In genomic region chr5:74388849-74389248, GRCm38 (mm10) we compare ENCODE assay signal across 11 mouse cellular contexts.
DNase-seq lines count a peak whose midpoint lies in the region; ATAC-seq and TF ChIP-seq lines count a peak whose summit lies in the region.
"Had no signal": no experiment of that assay in that cellular context is flagged by ENCODE, and none has a peak within 500 bp of the region (broad histone marks: within the 10 kb centered on the region; RNA-seq: fewer than 3 reads in every experiment).

No protein-coding gene starts in this region.

- peak; percentile 85 for DNase-seq in lung, embryonic 14.5 days
- DNase-seq in lung, postnatal 25 days (ENCODE audit: low spot score) = no peak
- DNase-seq in brain, embryonic 14.5 days (ENCODE audit: low read depth) = peak; percentile 93
- DNase-seq in heart, postnatal 10 days = peak; percentile 65 to 68
- no peak for DNase-seq in yolk sac, embryonic 10.5 days (ENCODE audit: low spot score)
- no peak for DNase-seq in frontal cortex, postnatal 10 days (ENCODE audit: low spot score in 2 of 2)

- peak; percentile 73 for ATAC-seq in forebrain, embryonic 13.5 days
- no peak for ATAC-seq in forebrain, embryonic 12.5 days (ENCODE audit: low FRiP score)
- peak; percentile 35; the same call in 1 of the 2 replicates for ATAC-seq in lung, embryonic 14.5 days (ENCODE audit: insufficient read depth)
- ATAC-seq: intestine, embryonic 16.5 days had no signal

- WGBS in forebrain, embryonic 13.5 days = 47% methylated on average over 2 of the region's 2 CpGs
- 74% methylated on average over 2 of the region's 2 CpGs for WGBS in forebrain, embryonic 12.5 days
- 33% methylated on average over 2 of the region's 2 CpGs for WGBS in lung, embryonic 14.5 days

- intact Hi-C loops in heart, postnatal 10 days (cut with DNase I) = no loop called here

- no peak overlapping the region for H3K4me3 ChIP-seq in forebrain, embryonic 13.5 days
- no peak overlapping the region for H3K4me3 ChIP-seq in forebrain, embryonic 12.5 days (replicated peaks)
- H3K4me3 ChIP-seq in lung, embryonic 14.5 days (ENCODE audit: low read depth, low read length) = no peak overlapping the region
- H3K4me3 ChIP-seq: neural tube, embryonic 15.5 days; stomach, embryonic 15.5 days had no signal

- no peaks in the 10 kb centered on the region for H3K27me3 ChIP-seq in forebrain, embryonic 13.5 days
- H3K27me3 ChIP-seq in forebrain, embryonic 12.5 days = no peaks in the 10 kb centered on the region
- H3K27me3 ChIP-seq in lung, embryonic 14.5 days (ENCODE audit: insufficient read depth, low read length) = no peaks in the 10 kb centered on the region
- H3K27me3 ChIP-seq: neural tube, embryonic 15.5 days; stomach, embryonic 15.5 days had no signal

- H3K27ac ChIP-seq in forebrain, embryonic 13.5 days = peak overlapping the region; percentile 57; the same call in 1 of the 2 replicates
- H3K27ac ChIP-seq in forebrain, embryonic 12.5 days = no peak overlapping the region
- H3K27ac ChIP-seq in lung, embryonic 14.5 days (ENCODE audit: low read depth) = peak overlapping the region; percentile 67; the same call in 1 of the 2 replicates
- H3K27ac ChIP-seq: neural tube, embryonic 15.5 days had no signal

- no peak for TF ChIP-seq CTCF in lung, embryonic 14.5 days (IDR thresholded peaks at IDR 0.05; ENCODE audit: low read depth)
- TF ChIP-seq CTCF in brain, embryonic 14.5 days (IDR thresholded peaks at IDR 0.05; ENCODE audit: borderline replicate concordance, extremely low read depth, insufficient read depth, insufficient read length) = no peak

- H3K9me3 ChIP-seq in forebrain, embryonic 13.5 days (replicated peaks) = no peaks in the 10 kb centered on the region
- H3K9me3 ChIP-seq in forebrain, embryonic 12.5 days = no peaks in the 10 kb centered on the region
- H3K9me3 ChIP-seq in lung, embryonic 14.5 days (ENCODE audit: low read depth, low read length) = no peaks in the 10 kb centered on the region
- H3K9me3 ChIP-seq: neural tube, embryonic 15.5 days; stomach, embryonic 15.5 days had no signal

- H3K4me2 ChIP-seq in forebrain, embryonic 13.5 days = no peak overlapping the region
- no peak overlapping the region for H3K4me2 ChIP-seq in forebrain, embryonic 12.5 days
- H3K4me2 ChIP-seq in lung, embryonic 14.5 days = no peak overlapping the region
- H3K4me2 ChIP-seq: neural tube, embryonic 15.5 days; stomach, embryonic 15.5 days had no signal

- no peak overlapping the region for H3K9ac ChIP-seq in forebrain, embryonic 13.5 days
- no peak overlapping the region for H3K9ac ChIP-seq in forebrain, embryonic 12.5 days
- H3K9ac ChIP-seq in lung, embryonic 14.5 days = no peak overlapping the region
- H3K9ac ChIP-seq: neural tube, embryonic 15.5 days; stomach, embryonic 15.5 days had no signal

- H3K36me3 ChIP-seq in forebrain, embryonic 13.5 days (ENCODE audit: poor library complexity, severe bottlenecking) = no peaks in the 10 kb centered on the region
- H3K36me3 ChIP-seq in forebrain, embryonic 12.5 days (replicated peaks) = no peaks in the 10 kb centered on the region
- H3K36me3 ChIP-seq in lung, embryonic 14.5 days (ENCODE audit: insufficient read depth) = no peaks in the 10 kb centered on the region
- H3K36me3 ChIP-seq: neural tube, embryonic 15.5 days; stomach, embryonic 15.5 days had no signal

- TF ChIP-seq POLR2A in brain, embryonic 14.5 days (IDR thresholded peaks at IDR 0.05; ENCODE audit: borderline replicate concordance, extremely low read depth, insufficient read depth, insufficient read length, poor library complexity, severe bottlenecking) = no peak

- peaks cover 18% of the 10 kb centered on the region for H3K4me1 ChIP-seq in forebrain, embryonic 13.5 days
- H3K4me1 ChIP-seq in forebrain, embryonic 12.5 days = peaks cover 12% of the 10 kb centered on the region
- H3K4me1 ChIP-seq in lung, embryonic 14.5 days (ENCODE audit: insufficient read depth) = peaks cover 7% of the 10 kb centered on the region; the same call in 1 of the 2 replicates

Comparison
In these comparisons a context has a peak if more than half of its experiments do, and no peak if none do; other contexts are left out.
1. DNase-seq: peak in lung, embryonic 14.5 days (single experiment), brain, embryonic 14.5 days (single experiment) and heart, postnatal 10 days (2 of 2); none in lung, postnatal 25 days (single experiment), yolk sac, embryonic 10.5 days (single experiment) and frontal cortex, postnatal 10 days (0 of 2).